Mouse (Mus musculus): ENCODE data around the gene Eif4g1.

DNA sequence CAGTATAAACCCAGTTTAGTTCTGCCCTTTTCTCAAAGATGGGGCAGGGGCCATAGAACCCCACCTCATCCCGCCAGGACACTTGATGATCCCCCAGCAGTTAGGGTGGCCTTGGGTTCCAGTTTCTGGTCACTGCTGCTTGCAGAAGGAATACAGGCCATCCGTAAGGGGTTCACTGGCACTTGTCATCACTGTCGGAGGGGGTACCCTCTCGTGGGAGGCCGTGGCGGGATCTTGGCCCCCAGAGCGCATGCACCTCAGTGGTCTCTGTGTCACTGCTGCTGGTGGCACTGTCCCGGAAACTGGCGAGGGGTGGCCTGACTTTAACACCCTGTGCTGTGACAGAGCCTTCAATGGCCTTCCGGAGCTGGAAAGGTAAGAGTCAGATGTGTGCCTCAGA, 35.0 kb downstream of the Eif4g1 start:
- TF ChIP-seq CTCF (IDR thresholded peaks at IDR 0.05; ENCODE audit: low read depth, low read length) (no peak), TAL1 (conservative IDR thresholded peaks at IDR 0.05; ENCODE audit: low read depth, low read length) (no peak)
